Mouse (Mus musculus) spleen, adult 12 weeks (tissue): ENCODE measurements around the gene 4931429L15Rik.

Experiments
- DNase-seq: peaks from one replicate; pipeline ENCODE4 v3.0.0; 2022; ENCODE audit warnings: low spot score

4931429L15Rik gene

DNA sequence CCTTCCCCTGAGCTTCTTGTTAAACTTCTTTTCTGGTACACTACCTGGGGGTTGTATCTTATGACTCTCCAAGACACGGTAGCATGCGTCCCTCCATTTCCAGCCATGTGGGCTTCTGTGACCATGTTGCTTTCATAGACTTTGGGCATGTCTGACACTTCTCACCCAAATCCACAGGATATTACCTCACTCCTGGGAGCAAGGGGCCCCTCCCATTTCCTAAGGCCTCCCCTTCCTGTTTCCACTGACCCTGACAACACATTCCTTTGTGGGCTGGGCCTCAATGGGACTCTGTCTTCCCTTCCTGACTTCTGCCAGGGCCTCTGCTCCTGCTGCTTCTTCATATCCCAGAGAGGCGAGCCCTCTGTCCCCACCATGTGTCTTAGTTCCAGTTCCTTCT, 62.2 kb downstream of the 4931429L15Rik start:
- no peak for DNase-seq

DNA sequence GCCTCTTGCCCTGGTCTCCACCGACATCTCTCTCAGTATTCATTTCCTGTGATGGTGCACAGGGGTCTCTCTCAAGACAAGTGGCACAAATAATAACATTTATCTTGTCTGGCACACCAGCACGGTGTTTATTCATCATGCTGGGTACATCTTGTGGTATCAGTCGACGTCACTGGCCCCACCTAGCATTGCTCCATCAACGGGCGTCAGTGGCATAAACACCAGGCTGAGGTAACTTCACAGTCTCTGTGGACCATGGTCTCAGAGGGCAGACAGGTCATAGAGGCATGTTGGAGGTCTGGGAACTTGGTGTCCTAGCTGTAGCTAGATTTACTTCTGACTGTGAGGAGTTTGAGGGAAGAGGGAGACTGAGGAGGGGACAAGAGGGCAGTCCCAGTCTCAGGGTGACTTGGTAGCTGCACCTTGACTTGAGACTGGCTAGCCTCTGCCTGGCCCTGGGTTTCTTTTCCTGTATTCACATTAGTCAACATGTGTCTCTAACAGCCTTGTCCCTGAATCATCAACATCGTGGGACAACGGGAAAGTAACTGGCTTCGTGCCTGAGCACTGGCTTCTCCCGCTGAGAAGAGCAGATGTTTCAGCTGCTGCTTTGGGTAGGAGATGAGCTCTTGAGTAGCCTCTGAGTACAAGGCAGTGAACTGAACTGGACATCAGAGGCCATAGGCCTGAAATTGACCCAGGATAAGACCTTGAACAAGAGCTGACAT, 63.0 kb downstream of the 4931429L15Rik start:
- DNase-seq: no peak

DNA sequence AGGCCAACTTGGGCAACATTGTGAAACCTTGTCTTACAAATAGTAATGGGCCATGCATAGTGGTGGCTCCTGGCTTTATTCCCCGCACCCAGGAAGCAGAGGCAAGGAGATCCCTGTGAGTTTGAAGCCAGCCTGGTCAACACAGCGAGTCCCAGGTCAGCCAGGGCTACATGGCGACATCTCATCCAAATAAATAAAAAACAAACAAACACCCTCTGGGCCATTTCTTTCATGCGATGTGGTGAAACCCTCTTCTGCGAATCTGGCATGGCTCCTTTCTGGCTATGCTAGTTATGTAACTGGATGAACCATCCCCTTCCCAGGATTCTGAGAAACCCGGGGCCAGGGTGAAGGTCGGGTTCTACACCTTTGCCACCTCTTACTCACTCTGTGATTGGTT, 63.6 kb downstream of the 4931429L15Rik start:
- DNase-seq: no peak
